Mouse (Mus musculus) heart, postnatal 0 days (tissue): ENCODE results near the gene Scube3. TPM values are rescaled to one million over a fixed set of nuclear protein-coding genes. Genes with fewer than 3 reads are reported as not detected.

Experiments
- ATAC-seq: fragments of 200-750 bp; cut with Nextera tagmentation; 2 replicates; pipeline ENCODE4 v1.8.0; 2017; ENCODE audit warnings: low read depth, moderate number of reproducible peaks, moderate library complexity; ENCODE audit not compliant: insufficient read depth
- DNase-seq: peaks from one replicate; pipeline ENCODE4 v3.0.0-alpha.2; 2016; ENCODE audit warnings: low spot score
- H3K27ac ChIP-seq: fragments of 300-500 bp; sonication (generic); 2 replicates; pipeline ENCODE4 v1.5.1; 2014; ENCODE audit warnings: low read depth, mild to moderate bottlenecking
- H3K27me3 ChIP-seq: fragments of 300-500 bp; sonication (generic); 2 replicates; pipeline ENCODE4 v1.6.1; 2014; ENCODE audit warnings: low read length, mixed read lengths; ENCODE audit not compliant: control insufficient read depth, insufficient read depth
- H3K36me3 ChIP-seq: fragments of 300-500 bp; sonication (generic); replicated peaks from 2 replicates; pipeline ENCODE4 v1.6.1; 2014; ENCODE audit warnings: low read length, mixed read lengths; ENCODE audit not compliant: control insufficient read depth, insufficient read depth
- H3K4me1 ChIP-seq: fragments of 300-500 bp; sonication (generic); 2 replicates; pipeline ENCODE4 v1.6.1; 2014; ENCODE audit warnings: antibody characterized with exemption; ENCODE audit not compliant: control insufficient read depth, insufficient read depth
- H3K4me2 ChIP-seq: fragments of 300-500 bp; sonication (generic); 2 replicates; pipeline ENCODE4 v1.6.1; 2014; ENCODE audit warnings: low read depth, mild to moderate bottlenecking, low read length, moderate library complexity
- H3K4me3 ChIP-seq: fragments of 300-500 bp; sonication (generic); 2 replicates; pipeline ENCODE4 v1.5.1; 2014; ENCODE audit warnings: low read depth, low read length
- H3K9ac ChIP-seq: fragments of 300-500 bp; sonication (generic); replicated peaks from 2 replicates; pipeline ENCODE4 v1.6.1; 2014; ENCODE audit warnings: low read depth, low read length, mixed read lengths
- H3K9me3 ChIP-seq: fragments of 300-500 bp; sonication (generic); replicated peaks from 2 replicates; pipeline ENCODE4 v1.6.1; 2016; ENCODE audit warnings: low read length; ENCODE audit not compliant: control insufficient read depth
- CTCF ChIP-seq: IDR thresholded peaks from 2 replicates; pipeline ENCODE4 v1.5.1; 2016; ENCODE audit warnings: antibody characterized with exemption, control low read depth, low read depth
- EP300 ChIP-seq: IDR thresholded peaks from 2 replicates; pipeline ENCODE4 v1.6.1; 2016; ENCODE audit warnings: antibody characterized with exemption, low read depth
- WGBS: fragments of 180-500 bp; shearing (Covaris S2); extraction: QIAGEN DNeasy Blood & Tissue Kit; methylation state at CpG from one replicate; pipeline ENCODE4 v1.1.7; 2014; 5-methylcytosine and 5-hydroxymethylcytosine counted together
- polyA plus RNA-seq: library from polyadenylated mRNA; unstranded; fragments of >200 nt; fragmentation: Nextera tagmentation; extraction: Ambion mirVana; gene quantifications from 2 replicates; pipeline ENCODE4 v1.2.1, GENCODE M21; 2015
- total RNA-seq: library from RNA; depleted of rRNA; stranded (reverse); fragments of >200 nt; gene quantifications from 2 replicates; pipeline ENCODE4 v1.2.3, GENCODE M21; 2014; ENCODE audit warnings: low replicate concordance

Scube3 gene
- total and polyA plus RNA-seq, 2 experiments from 2014 or later: 0.14 to 3.0 TPM

DNA sequence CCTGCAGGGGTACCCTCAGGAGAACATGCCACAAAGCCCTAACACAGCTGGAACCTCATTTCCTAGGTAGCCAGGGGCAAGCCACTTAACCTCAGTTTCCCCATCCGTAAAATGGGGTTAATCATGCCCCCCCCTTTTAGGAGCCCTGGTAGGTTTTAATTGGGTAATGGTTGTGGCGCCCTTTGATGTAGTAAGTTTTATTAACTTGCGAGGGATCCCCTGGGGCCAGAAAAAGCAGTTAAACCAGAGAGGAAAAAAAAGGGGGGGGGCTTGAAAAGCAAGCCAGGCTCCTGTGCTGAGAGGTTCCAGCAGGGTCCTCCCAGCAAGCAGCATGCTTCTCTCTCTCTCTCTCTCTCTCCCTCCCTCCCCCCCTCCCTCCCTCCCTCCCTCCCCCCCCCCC is 42.9 kb upstream of the Scube3 start:
- TF ChIP-seq EP300 (no peak), CTCF (no peak)
- Histone ChIP-seq H3K9ac (no peak overlapping the region), H3K4me3 (no peak overlapping the region), H3K4me2 (no peak overlapping the region), H3K27ac (no peak overlapping the region), H3K9me3 (peaks cover under 1% of the 10 kb centered on the region; the same call in 1 of the 2 replicates), H3K27me3 (no peaks in the 10 kb centered on the region), H3K36me3 (no peaks in the 10 kb centered on the region), H3K4me1 (no peaks in the 10 kb centered on the region)
- 56% methylated on average over 3 of the region's 3 CpGs for WGBS
- DNase-seq (no peak), ATAC-seq (no peak)

DNA sequence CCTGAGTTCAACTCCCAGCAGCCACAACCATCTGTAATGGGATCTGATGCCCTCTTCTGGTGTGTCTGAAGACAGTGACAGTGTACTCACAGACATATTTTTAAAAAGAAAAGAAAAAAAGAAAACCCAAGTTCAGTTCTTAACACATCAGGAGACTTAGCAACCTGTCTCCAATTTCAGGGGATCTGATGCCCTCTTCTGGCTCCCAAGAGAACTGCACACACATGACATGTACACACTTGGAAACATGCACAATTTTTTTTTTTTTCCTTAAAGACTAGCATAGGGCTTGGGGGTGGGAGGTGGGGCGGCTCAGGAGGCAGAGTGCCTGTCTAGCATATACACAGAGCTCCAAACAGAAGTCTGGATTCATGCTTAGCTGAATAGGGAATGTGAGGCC is 41.3 kb upstream of the Scube3 start:
- ATAC-seq: no peak
- no peaks in the 10 kb centered on the region for H3K4me1 ChIP-seq
- H3K36me3 ChIP-seq: no peaks in the 10 kb centered on the region
- whole genome bisulfite sequencing: 68% methylated on average over 1 of the region's 1 CpGs
- no peak overlapping the region for H3K9ac ChIP-seq
- no peak overlapping the region for H3K27ac ChIP-seq
- H3K4me2 ChIP-seq: no peak overlapping the region
- no peak for TF ChIP-seq EP300
- no peak for TF ChIP-seq CTCF
- no peaks in the 10 kb centered on the region for H3K27me3 ChIP-seq
- no peak for DNase-seq
- no peak overlapping the region for H3K4me3 ChIP-seq
- H3K9me3 ChIP-seq: no peaks in the 10 kb centered on the region

DNA sequence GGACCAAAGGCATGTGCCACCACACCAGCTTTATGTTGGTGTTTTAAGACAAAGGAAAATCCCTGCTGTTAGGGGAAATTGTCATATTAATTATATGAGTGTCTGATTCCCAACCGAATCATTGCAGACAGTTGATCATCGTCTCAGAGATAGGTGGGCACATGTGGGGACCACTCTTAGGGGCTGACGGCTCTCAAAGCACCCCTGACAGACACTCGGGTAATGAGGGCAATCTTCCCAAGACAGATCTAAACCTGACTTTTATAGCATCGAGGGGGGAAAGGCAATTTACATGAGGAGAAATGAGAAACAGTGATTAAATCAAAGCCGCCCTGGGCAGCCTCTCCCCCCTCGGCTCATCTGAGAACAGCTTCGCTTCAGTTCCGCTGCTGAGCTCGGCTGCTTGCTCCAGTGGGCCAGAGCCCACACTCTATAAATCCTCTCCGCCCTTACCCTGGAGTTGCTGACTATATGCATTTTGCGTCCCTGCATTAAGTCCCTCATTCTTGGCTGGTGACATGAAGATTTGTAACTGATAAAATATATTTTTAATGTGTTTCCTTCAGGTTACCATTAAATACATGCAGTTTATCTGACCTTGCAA is 40.6 kb upstream of the Scube3 start:
- no peak overlapping the region for H3K9ac ChIP-seq
- H3K4me1 ChIP-seq: no peaks in the 10 kb centered on the region
- no peak for TF ChIP-seq CTCF
- no peak for TF ChIP-seq EP300
- ATAC-seq (no peak), DNase-seq (no peak)
- no peaks in the 10 kb centered on the region for H3K9me3 ChIP-seq
- H3K36me3 ChIP-seq: no peaks in the 10 kb centered on the region
- no peaks in the 10 kb centered on the region for H3K27me3 ChIP-seq
- H3K4me2 ChIP-seq: no peak overlapping the region
- no peak overlapping the region for H3K4me3 ChIP-seq
- no peak overlapping the region for H3K27ac ChIP-seq
- WGBS: 69% methylated on average over 12 of the region's 12 CpGs

DNA sequence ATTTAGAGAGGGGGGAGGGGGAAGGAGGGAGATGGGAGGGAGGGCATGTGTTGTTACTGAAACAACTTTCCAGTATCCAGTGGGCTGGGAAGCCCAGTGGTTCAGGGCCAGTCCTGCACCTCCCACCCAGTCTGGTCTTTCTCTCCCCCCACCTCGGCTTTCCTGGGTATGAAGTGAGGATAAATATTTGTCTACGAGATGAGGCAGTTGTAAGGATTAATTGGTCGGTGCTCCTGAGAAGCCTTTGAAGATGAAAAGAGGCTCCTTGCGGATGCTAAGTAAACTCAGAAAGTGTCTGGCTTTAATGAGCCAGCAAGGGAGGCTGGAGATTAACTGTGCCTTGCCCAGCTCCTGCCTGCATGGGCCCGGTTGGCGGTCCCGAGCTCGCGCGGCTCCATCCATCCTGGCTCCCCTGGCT is 40.0 kb upstream of the Scube3 start:
- 48% methylated on average over 10 of the region's 10 CpGs for WGBS
- H3K4me3 ChIP-seq: no peak overlapping the region
- no peaks in the 10 kb centered on the region for H3K36me3 ChIP-seq
- H3K27me3 ChIP-seq: no peaks in the 10 kb centered on the region
- no peak overlapping the region for H3K27ac ChIP-seq
- no peaks in the 10 kb centered on the region for H3K4me1 ChIP-seq
- DNase-seq: no peak
- ATAC-seq: no peak
- H3K9ac ChIP-seq: no peak overlapping the region
- TF ChIP-seq EP300: no peak
- TF ChIP-seq CTCF: no peak
- H3K9me3 ChIP-seq: no peaks in the 10 kb centered on the region
- H3K4me2 ChIP-seq: no peak overlapping the region

DNA sequence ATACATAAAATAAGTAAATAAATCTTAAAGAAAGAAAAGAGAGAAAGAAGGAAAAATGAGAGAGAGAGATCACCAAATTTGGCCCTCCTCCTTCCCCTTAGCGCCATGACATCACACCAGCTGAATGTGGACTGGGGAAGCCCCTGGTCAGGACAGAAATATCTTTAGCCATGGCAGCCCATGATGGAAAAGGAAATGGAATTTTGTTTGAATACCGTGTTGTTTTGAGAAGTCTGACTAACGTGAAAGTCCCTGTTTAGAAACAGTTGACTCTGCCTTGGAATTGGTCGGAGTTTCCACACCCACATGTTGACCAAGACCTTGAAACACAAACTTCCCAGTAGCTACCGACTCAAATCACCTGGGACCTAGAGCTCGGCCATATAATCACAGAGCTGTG is 37.5 kb upstream of the Scube3 start:
- H3K4me3 ChIP-seq: no peak overlapping the region
- TF ChIP-seq CTCF: no peak
- TF ChIP-seq EP300: no peak
- H3K9ac ChIP-seq: no peak overlapping the region
- no peaks in the 10 kb centered on the region for H3K27me3 ChIP-seq
- H3K36me3 ChIP-seq: no peaks in the 10 kb centered on the region
- 62% methylated on average over 6 of the region's 6 CpGs for WGBS
- ATAC-seq (no peak), DNase-seq (no peak)
- H3K4me1 ChIP-seq: no peaks in the 10 kb centered on the region
- H3K27ac ChIP-seq: no peak overlapping the region
- no peaks in the 10 kb centered on the region for H3K9me3 ChIP-seq
- no peak overlapping the region for H3K4me2 ChIP-seq

DNA sequence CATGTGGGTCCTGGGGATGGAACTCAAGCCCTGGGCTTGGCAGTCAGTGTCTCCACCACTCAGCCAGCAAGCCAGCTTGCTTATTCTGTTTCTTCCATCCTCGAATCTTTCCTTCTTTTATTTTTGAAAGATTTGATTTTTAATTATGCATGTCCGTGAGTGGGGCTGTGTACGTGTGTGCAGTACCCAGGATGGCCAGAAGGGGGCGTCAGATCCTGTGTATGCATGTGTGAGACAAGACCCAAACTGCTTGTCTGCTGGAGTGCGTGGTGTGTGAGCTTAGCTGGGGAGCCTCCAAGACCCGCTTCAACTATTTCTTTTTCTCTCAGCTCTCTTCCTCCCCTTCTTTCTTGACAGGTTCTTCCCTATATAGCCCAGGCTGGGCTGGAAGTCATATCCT is 35.6 kb upstream of the Scube3 start:
- no peak overlapping the region for H3K4me2 ChIP-seq
- 81% methylated on average over 6 of the region's 6 CpGs for WGBS
- no peak overlapping the region for H3K4me3 ChIP-seq
- ATAC-seq (no peak), DNase-seq (no peak)
- H3K27ac ChIP-seq: no peak overlapping the region
- TF ChIP-seq EP300 (no peak), CTCF (peak; percentile 18; the same call in 1 of the 2 replicates)
- no peak overlapping the region for H3K9ac ChIP-seq
- no peaks in the 10 kb centered on the region for H3K27me3 ChIP-seq
- no peaks in the 10 kb centered on the region for H3K9me3 ChIP-seq
- H3K4me1 ChIP-seq: no peaks in the 10 kb centered on the region
- H3K36me3 ChIP-seq: no peaks in the 10 kb centered on the region
